Mouse (Mus musculus): ENCODE measurements around the gene Megf8.

Gene Megf8

DNA sequence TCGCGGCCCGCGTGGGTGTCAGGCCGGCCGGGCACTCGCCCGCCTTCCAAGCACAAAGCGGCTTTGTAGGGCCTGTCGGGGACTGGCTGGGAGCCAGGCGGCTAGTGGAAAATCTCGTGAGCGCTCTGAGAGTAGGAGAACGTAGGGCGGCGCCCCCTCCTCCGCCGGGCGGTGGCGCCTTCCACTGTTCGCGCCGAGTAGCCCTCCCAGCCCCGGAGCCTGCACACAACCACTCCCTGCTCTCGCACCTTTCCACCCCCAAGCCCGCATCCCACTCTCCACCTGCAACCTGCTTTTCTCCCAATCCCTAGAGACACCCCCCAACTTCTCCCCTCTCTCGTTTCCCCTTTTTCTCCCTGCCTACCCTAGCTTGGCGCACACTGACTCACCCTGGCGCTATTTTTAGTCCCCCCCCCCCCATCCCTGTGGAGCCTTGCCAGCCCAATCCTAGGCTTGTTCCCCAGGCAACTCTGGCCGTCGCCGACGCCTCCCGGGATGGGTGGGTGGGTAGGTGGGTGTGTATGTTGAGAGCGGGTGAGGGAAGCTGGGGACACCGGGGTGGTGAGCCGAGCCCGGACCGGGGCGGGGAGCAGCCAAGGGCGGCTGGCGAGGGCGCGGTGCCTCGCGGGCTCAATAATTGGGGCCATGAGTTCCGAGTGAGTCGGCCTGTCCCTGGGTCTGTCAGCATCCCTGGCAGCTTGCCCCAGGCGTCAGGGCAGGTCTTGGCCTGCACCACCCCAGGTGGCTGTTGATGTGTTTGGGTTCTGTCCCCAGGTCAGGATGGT is 37.7 kb upstream of the Megf8 start:
- peak; percentile 93 for DNase-seq

DNA sequence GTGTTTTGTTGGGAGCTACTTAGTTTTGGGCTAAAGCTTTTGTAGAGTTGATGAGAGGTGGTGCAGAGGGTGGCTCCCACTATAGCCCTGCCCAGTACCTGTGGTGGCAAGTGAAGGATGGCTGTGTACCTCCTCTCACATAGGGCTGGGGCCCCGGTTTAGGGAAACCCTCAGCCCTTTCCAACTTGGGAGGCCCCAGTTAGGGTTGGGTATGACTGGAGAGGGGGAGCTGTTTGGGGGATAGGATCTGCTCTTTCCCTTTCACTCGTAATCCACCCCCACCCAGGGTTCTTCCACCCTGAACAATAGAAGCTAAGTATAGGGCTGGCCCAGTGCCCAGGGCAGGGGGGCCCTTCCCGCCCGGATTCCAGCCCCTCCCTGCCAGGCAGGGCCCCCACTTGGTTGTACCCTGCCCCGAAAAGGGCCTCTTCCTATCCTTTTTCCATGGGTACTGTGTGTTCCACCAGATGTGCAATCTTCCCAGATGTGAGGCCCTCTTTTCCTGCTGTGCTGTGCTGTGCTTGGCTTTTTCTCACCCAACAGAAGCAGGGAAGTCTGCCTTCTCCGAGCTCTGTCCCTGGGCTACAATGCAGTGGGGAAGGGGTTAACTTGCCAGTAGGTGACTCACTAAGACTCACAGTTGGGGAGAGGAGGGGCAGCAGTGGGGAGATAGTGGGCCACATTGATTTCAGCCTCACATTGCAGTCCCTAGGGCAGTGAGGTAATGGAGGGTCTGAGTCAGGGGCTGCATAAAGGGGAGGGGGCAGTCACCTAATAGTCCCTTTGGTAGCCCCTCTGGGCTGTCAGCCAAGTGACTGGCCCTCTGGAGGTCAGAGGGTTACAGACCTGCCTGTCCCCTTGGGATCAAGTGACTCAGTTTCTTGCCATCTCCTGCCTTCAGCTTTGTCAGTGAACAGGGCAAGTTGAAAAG is 36.8 kb upstream of the Megf8 start:
- peak; percentile 67 for DNase-seq

DNA sequence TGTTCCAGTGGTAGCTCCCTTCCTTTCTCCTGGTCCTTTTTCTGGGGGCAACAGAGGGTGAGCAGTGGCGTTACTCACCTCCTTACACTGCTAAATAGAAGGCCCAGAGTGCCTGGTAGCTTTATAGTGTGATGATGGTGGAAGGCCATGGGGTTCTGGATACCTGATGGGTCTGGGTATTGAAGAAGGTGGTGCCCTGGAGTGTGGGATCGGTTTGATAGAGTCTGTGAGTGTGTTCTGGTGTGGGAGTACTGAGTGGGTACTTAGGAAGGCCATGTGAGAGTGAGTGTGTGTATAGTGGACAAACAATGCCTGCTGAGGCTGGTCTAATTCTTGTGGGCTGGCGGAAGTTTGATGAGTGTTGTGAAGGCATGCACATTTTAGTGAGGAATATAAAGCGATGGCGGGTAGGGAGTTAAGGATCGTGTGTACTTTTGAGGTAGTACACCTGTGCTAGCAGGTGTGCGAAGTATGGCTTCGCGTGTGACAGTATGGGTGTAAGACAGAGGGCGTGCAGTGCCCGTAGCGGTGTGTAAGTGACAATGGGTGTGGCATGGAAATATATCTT is 35.7 kb upstream of the Megf8 start:
- DNase-seq, result peak; percentile 32

DNA sequence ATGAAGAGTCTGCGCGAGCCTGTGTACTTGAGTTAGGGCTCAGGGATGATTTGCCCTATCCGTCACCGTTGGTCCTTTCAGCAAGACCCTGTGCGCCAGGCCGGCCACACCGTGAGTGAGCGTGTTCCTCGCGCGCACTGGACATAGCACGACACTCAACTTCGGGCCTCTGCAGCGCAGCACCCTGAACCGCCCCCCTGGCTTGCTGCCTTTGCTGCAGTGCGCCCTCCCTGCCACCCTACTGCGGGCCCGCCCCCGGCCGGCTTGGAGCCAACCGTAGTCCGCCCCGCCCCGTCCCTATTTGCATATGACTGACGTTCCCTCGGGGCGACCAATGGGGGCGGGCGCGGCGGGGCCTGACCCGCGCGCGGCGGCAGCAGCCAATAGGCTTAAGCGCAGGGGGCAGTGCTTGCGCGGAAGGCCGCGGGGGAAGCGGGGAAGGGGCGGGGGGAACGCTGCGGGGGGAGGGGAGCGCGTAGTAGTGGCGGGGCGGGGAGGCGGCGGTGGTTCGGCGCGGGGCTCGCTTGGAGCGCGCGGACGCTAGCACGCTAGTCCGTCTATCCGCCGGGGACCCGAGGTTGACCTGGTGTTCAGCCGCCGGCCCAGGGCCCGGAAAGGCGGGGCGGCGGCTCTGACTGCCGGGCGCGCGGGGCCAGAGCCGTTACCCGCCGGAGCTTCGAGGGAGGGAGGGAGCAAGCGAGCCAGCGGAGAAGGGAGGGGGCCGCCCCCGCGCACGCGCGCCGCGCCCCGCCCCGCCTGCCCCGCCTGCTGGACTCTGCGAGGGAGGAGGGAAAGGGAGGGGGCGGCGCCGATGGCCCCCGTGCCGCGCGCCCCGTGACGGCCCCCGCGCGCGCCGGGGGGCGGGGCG is 35.0 kb upstream of the Megf8 start:
- DNase-seq, result peak; percentile 96

DNA sequence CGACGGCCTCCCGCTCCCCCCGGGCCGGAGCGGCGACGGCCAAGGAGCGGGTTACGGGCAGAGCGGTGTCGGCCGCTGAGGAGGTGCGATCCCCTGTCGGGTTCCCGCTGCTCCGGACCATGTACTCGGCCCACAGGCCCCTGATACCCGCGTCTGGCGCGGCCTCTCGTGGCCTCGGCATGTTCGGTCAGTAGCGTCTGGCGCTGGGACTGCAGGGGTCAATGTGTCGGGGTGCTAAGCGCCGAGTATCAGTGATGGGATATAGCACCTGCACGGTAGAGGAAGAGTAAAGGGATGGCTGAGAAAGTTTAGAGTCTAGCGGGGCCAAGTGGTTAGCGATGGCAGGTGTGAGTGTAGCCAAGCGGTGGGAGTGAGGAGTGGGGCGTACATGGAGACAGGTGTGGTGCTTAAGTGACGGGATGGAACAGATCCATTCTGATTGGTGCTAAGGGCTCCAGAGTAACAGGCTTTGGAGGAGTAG is 34.2 kb upstream of the Megf8 start:
- DNase-seq, result peak; percentile 72

DNA sequence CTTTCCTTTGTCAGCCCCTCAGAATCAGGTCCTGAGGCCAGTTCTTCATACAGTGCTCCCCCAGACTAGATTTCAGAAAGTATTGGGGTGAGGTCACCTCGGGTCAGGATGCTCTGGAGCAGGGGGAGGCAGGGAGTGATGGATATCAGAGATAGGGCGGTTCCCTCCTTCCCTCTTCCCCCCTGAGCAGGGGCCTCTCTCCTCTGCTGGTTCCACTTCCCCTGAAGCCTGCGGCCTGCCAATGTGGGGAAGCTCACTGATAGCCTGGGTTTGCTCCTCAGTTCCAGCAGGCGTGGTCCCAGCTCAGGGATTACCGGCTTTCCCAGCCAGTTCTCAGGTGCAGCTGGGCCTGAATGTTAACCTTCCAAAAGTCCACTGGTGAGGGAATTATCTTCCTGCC is 33.3 kb upstream of the Megf8 start:
- DNase-seq, result peak; percentile 32

DNA sequence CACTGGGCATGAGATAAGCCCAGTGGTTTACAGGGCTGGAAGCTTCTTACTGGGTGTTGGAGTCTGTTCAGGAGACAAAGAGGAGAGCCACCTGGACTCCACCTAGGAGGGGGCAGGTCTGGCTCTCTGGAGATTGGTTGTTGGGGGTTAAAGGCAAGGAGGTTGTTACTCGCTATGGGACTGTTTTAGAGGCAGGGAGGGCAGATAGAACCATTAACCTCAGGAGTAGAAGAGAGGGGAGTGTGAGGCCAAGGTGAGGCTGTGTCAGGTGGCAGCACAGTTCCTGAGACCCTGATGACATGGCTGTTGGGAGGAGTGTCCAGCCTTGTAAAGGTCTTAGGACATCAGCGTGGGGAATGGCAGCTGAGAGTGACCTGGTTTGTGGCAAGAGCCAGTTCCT is 32.8 kb upstream of the Megf8 start:
- peak; percentile 24 for DNase-seq

DNA sequence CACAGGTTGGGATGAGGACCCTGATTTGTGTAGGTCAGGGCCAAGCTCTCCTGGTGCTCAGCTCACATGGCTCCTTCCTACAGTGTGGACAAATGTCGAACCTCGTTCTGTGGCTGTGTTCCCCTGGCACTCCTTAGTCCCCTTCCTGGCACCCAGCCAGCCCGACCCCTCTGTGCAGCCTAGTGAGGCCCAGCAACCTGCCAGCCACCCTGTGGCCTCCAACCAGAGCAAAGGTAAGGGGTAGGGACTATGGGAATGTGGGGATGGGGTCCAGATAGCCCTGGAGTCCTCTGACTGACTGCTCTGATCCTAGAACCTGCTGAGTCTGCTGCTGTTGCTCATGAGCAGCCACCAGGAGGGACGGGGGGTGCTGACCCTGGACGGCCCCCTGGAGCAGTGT is 32.2 kb upstream of the Megf8 start:
- DNase-seq, result peak; percentile 59

DNA sequence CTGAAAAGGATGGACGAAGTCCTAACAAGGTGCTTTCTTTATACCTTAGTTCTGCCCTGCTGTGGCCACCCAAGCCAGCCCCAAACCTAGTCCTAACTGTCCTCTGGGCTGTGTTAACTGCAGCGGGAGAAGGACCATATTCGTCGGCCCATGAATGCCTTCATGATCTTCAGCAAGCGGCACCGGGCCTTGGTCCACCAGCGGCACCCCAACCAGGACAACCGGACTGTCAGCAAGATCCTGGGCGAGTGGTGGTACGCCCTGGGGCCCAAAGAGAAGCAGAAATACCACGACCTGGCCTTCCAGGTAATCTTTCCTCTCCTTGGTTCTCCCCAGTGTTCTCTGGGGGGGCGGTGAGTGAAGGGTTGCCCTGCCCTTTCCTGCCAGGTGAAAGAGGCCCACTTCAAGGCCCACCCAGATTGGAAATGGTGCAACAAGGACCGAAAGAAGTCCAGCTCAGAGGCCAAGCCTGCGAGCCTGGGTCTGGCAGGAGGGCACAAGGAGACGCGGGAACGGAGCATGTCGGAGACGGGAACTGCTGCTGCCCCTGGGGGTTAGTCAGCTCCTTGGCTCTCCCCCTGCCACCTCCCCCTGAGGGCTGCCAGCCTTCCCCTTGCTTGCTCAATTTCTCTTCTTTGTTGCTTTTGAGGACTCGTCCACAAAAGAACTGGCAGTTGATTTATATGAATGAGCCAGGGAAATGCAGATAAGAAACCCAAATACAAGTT is 31.3 kb upstream of the Megf8 start:
- DNase-seq, result peak; percentile 24

DNA sequence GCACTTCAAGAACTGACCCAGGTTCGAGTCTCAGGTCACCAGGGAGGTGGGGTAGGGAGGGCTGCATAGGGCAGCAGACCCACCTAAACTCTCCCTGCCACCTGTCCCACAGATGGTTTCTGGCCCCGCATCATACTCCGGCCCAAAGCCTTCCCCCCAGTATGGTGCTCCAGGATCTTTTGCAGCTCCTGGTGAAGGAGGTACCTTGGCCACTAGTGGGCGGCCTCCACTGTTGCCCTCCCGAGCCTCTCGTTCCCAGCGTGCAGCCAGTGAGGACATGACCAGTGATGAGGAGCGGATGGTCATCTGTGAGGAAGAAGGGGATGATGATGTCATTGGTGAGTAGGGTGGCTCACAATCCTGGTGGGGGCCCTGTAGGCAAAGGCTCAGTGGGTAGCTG is 30.0 kb upstream of the Megf8 start:
- no peak for DNase-seq

DNA sequence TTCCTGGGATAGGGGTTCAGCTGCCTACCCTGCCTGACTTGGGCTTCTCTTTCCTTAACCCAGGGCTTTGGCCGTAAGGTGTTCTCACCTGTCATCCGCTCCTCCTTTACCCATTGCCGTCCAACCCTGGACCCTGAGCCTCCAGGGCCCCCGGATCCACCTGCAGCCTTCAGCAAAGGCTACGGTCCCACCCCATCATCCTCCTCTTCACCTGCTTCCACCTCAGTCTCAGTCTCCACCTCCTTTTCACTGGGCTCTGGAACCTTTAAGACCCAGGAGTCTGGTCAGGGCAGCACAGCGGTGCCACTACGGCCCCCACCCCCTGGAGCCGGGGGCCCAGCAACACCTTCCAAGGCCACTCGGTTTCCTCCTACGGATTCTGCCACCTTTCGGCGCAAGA is 29.0 kb upstream of the Megf8 start:
- DNase-seq, result no peak

DNA sequence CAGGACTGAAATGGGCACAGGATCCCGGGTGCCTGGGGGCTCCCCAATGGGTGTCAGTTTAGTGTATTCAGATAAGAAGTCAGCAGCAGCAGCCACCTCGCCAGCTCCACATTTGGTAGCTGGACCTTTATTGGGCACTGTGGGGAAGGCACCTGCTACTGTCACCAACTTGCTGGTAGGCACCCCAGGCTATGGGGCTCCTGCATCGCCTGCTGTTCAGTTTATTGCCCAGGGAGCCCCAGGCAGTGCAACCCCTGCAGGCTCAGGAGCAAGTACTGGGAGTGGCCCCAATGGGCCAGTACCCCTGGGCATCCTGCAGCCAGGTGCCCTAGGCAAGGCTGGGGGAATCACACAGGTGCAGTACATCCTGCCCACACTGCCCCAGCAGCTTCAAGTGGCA is 28.2 kb upstream of the Megf8 start:
- DNase-seq, result no peak

DNA sequence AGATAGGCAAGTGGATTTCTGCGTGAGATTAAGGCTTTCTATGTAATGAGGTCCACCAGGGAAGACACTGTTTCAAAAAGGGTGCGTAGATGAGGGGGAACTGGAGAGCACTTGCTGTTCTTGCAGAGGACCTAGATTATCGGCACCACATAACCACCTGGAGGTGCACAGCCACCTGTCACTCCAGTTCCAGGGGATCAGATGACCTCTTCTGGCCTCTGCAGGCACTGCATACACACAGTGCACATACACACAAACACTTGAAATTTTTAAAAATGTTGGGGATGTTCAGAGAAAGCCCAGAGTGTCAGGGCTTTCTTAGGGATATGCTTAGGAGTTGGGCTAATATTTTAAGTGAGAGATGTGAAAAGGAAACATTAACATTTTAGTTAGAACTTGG is 27.0 kb upstream of the Megf8 start:
- no peak for DNase-seq

DNA sequence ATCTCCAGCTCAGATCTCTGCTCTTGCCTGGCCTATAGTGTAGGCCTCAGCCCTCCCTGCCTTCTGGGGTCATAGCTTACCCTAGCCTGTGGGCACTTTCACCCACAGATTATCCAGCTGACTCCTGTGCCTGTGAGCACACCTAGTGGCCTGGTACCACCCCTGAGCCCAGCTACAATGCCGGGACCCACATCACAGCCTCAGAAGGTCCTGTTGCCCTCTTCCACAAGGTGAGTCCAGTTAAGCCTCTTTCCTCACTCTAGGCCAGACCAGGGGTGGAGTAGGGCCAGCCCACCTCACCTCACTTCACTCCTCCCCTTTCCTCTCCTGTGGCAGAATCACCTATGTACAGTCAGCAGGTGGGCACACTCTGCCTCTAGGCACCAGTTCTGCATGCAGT is 26.5 kb upstream of the Megf8 start:
- DNase-seq, result no peak

DNA sequence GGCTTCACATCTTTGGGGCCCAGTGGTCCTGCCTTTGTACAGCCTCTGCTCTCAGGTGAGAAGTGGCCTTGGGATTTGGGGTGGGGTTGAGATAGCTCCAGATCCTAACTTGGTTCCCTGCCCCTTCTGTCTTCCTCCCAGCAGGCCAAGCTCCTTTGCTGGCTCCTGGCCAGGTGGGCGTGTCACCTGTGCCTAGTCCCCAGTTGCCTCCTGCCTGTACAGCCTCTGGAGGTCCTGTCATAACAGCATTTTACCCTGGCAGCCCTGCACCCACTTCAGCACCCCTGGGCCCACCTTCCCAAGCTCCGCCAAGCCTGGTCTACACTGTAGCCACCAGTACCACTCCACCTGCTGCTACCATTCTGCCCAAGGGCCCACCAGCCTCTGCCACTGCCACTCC is 26.1 kb upstream of the Megf8 start:
- DNase-seq, result peak; percentile 37

DNA sequence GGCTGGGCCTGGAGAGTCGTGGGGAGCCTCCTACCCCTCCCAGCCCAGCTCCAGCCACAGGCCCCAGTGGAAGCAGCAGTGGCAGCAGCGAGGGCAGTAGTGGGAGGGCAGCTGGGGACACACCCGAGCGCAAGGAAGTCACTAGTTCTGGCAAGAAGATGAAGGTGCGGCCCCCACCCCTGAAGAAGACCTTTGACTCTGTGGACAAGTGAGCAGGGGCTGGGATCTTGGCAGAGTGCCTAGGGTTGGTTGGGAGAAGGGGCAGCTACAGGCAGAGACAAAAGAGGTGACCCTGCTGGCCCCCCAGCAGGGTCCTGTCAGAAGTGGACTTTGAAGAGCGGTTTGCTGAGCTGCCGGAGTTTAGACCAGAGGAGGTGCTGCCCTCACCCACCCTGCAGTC is 24.9 kb upstream of the Megf8 start:
- no peak for DNase-seq

DNA sequence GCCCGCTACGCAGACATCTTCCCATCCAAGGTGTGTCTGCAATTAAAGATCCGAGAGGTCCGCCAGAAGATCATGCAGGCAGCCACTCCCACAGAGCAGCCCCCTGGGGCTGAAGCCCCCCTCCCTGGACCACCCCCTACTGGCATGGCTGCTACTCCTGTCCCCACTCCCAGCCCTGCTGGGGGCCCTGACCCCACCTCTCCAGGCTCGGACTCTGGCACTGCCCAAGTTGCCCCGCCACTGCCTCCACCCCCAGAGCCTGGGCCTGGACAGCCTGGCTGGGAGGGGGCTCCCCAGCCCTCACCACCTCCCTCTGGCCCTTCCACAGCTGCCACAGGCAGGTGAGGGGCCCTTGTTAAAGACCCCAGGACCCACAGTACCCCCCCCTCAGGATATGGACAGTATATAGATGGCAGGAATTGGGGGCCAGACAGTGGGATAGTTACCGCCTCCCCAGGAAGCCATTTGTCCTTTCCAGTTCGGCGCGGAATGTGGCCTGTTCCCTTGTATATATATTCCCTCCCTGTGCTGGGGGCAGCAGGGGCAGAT is 23.7 kb upstream of the Megf8 start:
- no peak for DNase-seq

DNA sequence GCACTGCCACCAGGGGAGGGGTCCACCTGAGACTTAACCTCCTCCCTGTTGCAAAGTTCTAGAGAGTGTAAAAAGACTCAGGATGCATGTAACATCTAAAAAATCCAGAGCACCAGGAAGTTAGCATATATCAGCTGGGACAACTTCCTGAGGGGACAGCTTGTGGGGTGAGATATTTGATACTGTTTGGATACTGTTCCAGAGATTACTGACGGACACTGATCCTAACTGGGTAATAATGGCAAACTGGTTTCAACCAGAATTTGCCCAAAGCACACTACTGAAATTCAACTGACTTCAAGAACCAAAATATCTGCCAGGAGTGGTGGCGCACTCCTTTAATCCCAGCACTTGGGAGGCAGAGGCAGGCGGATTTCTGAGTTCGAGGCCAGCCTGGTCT is 22.5 kb upstream of the Megf8 start:
- no peak for DNase-seq

DNA sequence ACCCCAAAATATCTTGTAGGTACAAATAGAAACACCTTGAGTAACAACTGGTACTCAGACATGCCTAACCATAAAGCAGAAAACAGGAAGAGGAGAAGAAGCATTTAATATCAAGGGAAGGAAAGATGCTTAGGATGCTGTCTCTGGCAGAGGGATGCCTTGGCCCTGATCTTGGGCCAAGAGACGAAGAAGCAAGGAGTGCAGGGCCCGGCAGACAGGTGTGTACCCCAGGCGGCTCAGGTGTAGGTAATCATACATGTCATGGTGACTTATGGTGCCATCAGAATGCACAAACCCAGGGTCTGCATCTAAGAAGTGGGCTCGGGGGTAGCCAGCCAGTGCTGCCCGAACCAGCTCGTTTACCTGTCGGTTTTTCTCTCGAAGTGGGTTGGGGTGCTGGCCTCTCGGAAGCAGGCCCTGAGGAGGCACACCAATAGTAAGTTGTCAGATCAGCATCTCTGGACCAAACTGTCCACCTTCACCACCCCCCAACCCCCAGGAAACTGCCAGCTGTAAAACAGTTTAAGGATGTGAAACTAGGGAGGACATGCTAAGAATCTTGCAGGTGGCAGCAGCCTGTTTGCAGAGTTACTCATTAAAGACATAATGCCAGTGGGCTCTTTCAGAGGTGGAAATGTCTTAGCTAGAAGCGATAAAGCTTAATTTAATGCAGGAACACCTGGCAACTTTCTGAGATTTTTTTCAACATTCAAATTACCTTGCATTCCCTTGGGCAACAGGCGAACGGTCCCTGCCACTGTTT is 21.8 kb upstream of the Megf8 start:
- DNase-seq, result no peak

DNA sequence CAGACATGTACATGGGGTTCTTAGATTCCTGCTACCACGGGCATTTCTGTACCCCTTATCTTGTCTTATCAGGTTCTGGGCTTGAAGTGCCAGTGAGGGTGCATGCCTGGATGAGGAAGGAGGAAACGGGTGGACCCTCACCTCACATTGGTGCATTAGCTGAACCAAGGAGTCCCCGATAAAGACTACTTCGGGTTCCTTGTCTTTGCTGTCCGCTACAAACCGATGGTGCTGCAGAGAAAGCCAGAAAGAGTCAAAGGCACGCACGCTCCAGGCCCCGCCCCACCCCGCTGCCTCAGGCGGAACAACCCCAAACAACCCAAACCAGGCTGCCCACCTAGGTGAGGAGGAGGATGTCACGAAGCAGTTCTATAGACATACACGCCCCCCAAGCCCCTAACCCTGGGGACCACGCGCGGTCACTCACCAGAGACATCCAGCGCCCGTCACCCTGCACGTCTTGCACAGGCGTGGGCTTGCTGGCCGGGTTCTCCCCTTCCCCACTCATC is 20.0 kb upstream of the Megf8 start:
- DNase-seq, result no peak

Measured in cerebellum, adult 11 months (tissue).